Mouse (Mus musculus) thymus, adult 18-20 months (tissue): ENCODE results near the gene Zfp423.
"Not testable (repeated sequence)": the region's sequence is repeated elsewhere in the genome, so short reads cannot be mapped to it uniquely, and the experiment has no call there.

Source experiments
- DNase-seq, 2 experiments: peaks; one replicate each; pipeline ENCODE4 v3.0.0; 2022; ENCODE audit warnings: mixed read lengths in 2 of 2

The Zfp423 gene

DNA sequence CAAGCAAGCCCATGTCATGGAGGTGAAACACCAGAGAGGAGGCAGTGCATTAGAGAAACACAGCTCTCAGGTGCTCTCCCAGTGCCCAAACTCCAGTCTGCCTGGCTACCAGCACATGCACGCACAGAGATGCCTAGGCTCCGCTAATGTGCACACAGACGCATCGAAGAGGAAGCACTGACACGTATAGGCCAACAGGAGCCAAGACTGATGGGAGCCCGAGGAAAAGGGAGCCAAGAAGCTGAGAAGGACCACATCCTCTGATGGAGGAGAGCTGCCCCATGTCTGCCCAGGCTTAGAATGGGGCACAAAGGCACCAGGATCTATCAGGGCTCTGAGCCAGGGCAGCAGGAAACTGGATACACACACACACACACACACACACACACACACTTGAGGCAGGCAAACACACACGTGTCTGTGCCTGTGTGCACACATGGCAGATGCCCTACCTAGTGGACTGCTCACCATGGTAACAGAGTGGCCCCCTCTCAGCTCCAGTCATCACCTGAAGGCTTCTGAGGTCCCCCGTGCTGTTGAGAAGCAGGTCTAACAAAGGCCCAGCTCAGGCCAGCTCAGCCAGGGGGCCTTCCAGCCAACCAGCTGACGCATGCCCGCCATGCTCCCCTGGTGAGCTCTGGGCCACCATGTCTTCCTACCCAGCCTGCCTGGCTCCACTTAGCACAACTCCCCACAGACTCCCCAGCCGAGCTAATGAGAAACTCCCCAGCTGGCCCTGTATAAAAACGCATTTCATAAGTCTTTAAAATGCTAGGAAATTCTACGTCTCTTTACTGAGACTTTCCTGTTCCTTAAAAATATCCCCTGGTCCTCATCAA, 64.0 kb downstream of the Zfp423 start:
- no peak for DNase-seq

DNA sequence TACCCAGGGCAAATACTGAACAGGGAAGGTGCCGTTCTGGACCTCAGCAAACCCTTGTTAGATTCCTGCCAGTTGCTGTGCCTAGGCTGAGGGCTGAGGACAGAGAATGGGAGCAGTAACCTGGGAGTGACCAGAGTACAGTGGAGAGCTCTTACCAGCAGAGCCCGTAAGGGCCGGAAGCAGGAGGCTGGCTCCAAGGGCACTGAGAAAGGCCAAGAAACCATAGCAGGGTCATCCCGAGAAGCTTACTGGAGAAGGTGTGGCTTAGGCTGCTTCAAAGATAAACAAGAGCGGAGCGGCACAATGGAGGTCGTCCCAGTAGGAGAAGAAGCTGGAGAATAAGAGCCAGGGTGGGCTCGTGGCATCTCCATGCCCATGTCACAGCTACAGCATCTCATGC, 65.1 kb downstream of the Zfp423 start:
- DNase-seq = no peak

DNA sequence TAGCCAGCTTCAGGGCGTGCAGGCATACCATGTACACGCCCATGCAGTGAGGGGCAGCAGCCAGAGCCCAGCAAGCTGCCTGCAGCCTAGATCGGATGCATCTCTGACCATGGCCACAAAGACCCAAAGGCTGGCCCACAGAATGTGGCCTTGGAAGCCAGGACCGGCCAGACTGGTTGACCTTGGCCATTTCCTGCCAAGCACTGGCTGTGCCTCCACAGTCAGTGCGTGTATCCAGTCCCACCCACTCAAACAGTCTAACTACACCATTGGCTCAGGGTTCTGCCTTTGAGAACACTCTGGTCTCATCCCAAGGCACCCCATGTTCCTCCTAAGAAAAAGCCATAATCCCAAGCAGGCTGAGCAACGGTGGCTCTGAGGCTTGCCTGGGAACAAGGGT, 65.8 kb downstream of the Zfp423 start:
- no peak for DNase-seq

DNA sequence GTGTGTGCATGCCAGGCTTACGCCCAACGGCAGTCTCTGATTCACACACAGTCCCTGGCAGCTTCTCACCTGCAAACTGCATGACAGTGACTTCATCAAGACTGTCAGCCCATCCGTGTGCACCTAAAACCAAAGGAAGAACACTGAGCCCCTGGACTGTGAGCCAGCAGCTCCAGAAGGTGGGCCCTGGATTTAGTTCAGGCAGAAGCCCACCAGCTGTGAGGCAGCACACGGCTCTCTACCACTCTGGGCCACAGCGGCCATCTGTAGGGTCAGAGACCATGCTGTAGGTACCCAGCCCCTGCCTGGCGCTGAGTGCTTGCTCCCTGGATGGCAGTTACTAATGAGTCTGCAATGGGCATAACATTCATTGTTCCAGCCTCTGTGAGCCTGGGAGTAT, 66.5 kb downstream of the Zfp423 start:
- no peak for DNase-seq

DNA sequence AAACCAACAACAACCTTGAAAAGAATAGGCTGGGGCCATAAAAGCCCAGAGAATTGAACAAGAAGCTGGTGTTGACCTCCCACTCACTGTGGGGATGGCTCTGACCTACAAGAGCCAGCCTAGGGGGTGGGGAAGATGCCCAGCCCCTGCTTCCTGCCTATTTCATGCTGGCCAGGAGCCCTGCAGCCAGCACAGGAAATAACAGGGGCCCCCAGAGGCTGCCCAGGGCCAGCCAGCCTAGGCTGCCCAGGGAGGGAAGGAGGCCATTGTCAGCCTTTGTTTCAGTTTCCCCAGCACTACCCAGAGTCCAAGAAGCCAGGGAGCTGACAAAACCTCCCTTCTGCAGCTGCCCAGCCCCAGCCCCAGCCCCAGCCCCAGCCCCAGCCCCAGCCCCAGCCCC, 67.5 kb downstream of the Zfp423 start:
- DNase-seq = no peak

DNA sequence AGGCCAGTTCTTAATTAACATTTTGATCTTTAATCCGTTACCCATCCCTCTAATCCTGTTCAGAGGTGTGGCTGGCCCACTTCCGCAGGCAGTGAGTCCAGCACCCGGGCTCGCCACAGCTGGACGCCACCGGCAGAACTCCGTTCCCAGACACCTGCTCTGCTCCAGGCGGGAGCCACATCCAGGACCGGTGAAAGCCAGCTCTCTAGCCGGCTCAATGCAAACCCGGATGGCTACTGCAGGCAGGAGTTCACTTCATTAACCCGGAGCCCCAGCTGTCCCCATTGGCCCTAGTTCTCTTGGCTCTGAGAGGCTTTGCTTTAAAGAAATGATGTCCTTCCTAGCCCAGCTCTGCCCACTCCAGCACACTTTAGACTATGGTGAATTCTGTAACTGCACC, 71.4 kb downstream of the Zfp423 start:
- DNase-seq = no peak

DNA sequence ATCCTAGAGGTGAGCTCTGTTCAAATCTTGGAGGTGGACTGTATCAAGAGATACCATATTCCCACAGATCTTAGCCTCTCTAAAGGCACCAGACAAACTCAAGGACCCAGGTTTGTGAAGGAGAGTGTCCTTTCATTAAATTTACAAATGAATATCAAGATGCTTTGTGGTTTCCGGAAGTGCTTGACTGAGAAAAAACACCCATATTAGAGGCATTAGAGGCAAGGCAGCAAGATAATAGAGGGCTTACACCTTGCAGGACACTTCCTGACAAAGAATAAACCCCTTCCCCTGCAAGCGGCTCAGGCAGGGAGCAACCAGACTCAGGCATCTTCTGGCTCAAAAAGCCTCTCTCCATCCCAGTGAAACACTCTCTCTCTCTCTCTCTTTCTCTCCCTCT, 78.3 kb downstream of the Zfp423 start:
- DNase-seq = no peak

DNA sequence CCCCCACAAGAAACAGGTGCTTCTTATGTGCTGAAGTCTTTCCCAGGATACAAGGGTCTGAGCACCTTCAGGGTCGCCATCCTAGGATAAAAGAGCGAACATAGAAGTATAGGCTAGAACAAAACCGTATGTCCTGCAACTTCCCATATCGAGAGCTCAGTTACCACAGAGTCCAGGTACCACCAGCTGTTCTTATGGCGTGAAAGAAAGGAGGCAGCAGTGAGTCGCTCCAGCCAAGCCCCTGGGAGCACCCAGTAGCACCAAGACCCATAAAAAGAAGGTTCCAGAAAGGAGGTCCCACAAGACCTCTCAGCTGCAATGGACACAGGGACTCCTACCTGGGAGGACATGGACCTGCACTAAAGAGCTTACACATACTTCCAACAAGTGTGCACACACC, 83.5 kb downstream of the Zfp423 start:
- no peak for DNase-seq

DNA sequence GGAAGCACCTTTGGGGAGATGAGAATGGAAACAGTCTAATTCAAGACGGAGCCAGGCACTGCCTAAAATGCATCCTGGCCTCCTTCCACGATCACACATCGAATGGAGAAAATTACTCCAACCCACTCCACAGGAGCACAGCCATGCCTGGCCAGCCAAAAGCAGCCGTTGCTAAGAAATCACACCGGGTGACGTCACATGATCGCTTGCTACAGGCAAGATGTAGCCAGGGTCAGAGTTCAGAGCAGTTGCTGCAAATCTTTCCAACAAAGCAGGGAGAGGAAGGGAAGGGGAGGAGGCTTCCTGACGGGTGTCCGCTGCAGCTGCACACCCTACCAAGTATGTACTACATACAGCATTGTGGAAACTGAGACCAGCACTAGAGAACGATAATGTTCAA, 83.9 kb downstream of the Zfp423 start:
- no peak for DNase-seq

DNA sequence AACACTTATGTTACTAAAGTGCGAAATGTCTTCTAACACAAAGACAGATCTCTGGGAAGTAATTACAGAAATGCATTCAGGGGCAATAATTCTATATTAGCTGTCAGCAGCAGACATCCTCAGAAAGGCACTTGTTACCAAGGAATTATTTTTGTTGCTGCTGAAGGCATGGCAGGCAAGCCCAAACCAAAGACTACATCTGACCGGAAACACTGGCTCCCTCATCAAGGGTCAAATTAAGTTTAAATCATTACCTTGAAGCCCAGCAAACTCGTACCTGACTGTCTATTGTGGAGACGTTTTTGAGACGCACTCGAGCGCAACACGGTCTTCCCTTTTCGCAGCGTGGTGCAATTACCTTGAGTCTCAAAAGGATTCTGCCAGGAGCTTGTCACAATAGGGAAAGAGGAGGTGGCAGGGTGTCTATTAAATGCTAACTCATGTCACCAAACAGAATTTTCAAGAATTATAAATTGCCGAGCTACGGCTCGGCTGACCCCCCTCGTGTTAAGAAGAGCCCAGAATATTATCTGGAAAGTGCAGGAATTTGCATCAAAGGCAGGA, 86.3 kb downstream of the Zfp423 start:
- DNase-seq = no peak

DNA sequence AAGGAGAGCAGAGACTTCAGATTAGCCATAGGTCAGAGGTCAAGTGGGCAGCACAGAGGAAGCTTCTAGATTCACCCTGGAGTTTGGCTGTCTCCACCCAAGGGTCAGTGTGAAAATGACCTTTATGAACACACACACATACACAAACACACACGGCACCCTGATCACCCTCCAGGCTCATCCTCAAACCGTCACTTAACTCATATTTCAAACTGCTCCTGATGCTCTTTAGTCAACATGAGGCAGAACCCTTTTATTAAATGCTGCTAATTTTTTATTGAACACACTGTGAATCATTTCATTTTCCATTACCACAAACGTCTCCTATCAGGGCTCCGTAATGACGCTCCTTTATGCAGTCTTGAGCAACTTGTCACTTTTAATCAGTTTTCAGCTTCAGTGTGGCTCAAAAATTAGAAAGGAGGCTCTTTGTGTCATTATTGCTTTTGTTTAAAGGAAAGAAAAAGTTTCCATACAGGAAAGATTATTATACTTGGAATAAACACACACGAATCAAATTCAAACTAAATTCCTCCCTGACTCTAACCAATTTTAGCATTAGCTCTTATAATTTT, 87.0 kb downstream of the Zfp423 start:
- no peak for DNase-seq

DNA sequence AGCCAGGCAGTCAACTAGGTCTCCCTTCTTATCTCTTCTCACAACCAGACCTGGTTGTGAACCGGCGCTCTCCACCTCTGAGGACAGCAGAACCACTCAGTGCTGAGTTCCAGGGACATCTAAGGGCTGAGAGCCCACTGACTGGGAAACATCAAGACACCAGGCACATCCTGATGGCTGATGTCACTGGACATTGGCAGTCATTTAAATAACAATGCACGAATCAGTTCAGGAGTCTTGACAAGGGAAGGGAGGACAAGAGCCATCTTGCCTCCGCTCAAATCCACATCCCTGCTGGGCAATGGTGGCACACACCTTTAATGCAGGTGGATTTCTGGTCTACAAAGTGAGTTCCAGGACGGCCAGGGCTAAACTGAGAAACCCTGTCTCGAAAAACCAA, 92.8 kb downstream of the Zfp423 start:
- DNase-seq = no peak

DNA sequence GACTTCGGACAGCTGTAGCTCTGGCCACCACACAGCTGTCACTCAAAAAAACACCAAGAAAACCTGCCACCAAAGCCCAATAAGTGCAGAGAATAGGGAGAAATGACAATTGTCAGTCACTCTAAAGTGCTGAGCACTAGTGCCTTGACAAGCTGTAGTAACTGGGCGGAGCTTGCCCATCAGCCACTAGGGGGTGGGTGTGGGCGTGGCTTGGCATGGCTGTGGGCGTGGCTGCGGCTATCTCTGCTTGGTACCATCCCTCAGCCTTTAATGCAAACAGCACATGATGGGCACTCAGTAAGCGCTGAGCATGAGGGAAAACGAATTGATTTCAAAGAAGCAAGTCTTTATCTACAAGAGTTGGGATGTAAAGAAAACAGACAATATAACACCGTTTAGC, 95.2 kb downstream of the Zfp423 start:
- DNase-seq = no peak

DNA sequence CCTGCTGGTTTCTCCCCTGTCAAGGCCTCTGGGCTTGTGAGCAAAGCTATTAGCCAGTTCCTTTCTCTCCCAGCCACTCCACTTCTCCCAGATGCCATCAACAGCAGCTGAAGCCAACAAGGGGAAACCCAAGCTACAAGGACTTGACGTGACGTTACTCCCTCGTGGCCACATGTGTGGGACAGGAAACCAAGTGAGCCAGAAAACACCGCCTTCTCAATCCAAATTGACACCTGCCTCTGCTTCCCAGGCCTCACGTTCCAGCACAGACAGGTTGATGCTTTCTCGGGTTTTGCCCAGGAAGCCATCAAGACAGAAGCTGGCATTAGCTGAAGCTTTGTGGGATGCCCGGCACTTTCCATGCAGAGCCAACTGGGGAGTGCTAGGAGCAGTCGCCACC, 96.3 kb downstream of the Zfp423 start:
- no peak for DNase-seq

DNA sequence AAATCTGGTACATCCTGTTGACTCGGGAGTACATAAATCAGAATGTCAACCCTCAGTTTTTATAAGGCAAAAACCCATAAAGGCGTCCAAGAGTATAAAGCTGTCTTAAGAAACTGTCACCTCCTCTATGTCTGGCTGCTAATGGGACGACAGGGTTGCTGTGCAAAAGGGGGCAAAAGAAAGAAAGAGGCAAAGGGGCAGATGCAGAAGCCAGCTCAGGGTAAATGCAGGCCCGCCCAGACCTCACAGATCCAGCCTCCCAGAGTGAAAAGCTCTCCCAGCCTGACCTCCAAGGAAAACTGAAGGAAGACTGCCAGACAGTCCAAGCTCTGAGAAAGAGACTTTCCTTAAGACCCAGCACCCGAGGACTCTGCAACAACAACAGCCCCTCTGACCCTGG, 97.7 kb downstream of the Zfp423 start:
- no peak for DNase-seq

DNA sequence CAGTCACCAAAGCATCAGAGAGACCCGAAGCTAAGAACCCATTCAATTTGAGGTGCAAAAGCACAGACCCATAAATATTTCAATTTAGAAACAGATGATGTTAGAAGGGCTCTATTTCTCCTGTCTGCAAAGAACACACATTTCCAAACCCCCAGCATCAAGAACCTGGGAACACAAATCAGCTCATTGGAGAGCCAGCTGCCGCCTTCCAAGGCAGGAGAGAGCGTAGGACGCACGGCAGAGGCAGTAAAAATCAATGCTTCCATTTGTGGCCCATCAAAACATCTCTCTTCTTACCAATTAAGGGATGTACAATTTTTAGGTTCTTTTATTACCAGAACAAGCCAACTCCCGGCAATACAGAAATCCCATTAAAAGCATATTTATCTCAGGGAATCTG, 98.5 kb downstream of the Zfp423 start:
- DNase-seq = no peak

DNA sequence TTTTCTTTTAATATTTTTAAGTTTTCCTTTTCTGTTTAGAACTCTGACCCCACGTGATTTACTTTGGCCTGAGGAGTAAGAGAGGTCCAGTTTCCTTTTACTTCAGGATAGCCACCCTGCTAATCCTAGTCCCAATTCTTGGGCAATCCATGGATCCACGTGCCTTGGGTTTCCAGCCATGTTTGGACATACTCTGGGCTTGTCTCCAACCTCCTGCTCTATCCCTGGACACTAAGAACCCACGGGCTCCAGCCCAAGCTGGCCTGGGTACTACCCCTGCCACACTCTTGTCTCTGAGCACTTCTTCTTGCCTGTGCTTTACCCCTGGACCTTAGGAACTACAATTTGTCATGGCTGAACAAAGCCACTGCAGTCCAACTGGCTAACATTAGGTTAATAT, 107.5 kb downstream of the Zfp423 start:
- no peak for DNase-seq

DNA sequence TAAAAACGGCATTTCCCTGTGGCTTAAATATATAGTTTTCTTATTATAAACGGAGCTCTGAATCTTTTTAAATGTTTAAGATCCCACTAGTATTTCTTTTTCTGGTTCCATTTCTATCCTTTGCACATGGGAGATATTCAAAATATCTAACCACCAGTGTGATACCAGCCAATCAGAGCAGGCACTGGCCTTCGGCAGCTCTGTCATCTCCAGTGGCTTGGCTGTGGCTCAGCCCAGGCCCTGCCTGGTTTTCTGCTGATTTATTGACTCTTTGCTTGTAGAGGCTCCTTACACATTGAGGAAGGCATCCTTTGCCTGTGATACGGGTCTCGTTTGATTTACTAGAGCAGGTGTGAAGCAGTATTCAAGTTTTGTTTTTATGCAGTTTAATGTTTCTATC, 108.0 kb downstream of the Zfp423 start:
- DNase-seq = no peak

DNA sequence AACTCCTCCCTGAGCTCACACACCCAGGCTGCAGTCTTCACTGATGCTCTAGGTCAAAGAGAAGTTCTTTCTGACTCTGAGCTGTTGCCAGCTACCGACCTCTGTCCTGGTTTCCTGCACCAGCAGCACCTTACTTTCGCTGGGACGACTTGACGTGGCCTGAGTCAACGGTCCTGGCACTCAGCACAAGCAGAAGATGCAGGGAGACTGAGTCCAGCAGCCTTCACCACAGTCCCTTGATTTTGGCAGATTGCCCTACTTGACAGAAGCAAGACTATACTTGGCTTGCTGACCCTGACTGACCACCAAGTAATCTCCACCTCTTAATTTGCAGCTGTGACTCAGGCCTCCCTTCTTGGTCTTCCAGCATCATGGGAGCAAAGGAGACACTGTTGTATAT, 110.6 kb downstream of the Zfp423 start:
- DNase-seq = no peak

DNA sequence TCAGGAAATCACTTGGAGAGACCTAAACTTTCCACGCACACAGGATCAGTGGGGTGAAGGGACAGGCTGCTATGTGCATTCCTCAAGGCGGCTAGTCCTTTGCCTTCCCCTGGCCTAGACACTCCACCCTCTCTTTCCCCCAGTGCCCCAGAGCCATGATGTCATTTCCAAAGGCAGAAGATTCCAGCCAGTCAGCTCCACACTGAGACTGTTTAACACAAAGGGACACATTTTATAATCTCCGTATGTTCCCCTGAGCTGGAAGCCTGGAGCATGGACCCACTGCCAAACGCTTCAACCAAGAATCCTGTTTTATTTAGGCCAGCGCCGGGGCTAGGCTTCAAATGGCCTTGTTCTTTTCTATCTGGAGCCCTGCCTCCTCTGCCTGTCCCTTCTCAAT, 111.6 kb downstream of the Zfp423 start:
- DNase-seq = no peak

DNA sequence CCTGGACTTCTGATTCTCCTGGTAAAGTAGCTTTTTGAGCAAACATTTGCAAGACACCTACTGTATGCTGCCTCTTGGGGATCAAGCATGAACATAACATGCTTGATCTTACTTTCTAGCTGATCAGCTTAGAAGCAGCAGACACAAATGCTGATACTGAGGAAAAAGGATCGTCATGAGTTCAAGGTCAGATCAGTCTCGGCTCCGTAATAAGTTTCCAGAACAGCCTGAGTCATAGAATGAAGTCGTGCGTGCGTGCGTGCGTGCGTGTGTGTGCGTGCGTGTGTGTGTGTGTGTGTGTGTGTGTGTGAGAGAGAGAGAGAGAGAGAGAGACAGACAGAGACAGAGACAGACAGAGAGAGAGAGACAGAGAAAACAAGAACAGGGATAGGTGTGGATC, 117.3 kb downstream of the Zfp423 start:
- not testable (repeated sequence) for DNase-seq

DNA sequence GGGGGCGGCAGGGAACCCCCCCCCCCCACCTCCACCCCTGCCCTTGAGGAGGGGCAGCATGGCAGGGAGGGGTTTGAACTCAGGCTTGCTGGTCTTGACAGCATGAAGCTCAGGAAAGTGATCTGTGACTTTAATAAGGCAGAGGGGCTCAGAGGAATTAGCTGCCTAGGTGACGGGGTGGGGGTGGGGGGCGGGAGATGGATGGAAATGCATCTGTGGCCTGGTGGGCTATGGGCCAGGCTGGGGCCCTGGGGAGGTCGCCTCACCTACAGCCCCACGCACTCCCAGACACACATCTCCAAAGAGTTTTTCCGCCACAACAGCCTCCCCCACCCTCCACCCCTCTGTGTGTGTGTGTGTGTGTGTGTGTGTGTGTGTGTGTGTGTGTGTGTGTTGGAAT, 122.1 kb downstream of the Zfp423 start:
- DNase-seq = no peak

DNA sequence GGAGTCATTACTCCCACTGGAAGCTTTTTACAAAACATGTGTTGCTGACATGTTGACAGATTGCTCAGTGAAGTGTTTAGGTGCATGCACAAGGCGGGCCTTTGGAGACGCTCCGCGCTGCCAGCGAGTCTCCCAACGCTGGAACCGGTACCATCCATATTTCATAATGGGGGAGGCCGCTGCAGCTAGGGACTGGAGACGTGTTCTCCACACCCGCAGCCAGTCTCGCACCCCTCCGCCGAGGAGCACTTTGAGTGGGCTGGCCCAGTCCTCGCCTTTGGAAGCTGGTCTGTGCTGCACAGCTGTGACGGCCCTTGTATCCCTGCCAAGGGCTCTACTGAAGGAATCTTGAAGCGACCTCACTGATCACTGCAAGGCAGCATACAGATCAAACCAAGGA, 122.5 kb downstream of the Zfp423 start:
- peak in 1 of 2 experiments; percentile 5 for DNase-seq

DNA sequence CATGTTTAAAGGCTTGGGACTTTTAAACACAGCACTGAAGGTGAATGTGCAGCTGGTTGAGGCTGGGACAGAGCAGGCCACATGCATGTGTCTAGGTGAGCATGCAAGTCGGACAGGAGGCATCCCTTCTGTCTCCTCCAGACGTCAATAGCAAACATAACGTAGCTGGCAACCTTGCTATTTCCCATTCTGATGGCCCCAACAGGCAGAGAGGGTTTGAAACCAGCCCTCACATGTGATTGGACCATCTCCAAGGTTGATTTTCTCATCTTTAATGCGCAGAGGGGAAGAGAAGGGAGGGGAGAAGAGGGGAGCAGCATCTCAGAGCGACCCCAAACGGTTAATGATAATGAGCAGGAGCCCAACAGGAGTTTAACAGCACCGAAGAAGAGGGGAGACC, 123.5 kb downstream of the Zfp423 start:
- no peak for DNase-seq

DNA sequence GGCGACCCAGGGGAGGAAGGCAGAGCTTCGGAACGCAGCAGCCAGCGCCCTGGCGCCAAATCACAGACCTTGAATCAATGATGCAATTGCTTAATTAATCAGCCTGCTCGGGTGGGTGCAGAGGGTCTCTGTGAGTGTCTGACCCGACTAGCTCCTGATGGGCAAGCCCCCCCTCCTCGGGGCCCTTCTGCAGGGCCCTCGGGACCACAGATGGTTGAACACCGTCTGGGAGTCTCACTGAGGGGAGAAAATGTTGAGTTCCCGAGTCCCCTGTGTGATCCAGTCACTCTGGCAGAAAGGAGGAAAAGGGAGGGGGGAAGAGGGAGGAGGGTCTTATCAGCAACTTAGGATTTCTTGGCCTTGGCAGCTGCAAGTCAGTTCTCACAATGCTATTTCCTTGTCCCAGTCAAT, 124.0 kb downstream of the Zfp423 start:
- DNase-seq = no peak
